Mouse (Mus musculus): ENCODE data around the gene Oaf.

Gene Oaf

GRCm38 (mm10) chr9:43239712-43240593 lies at the start of gene Oaf:
Gene Oaf, minus strand, starts transcription at chr9:43239911.
- peak; percentile 9 for DNase-seq (ENCODE audit: low read depth, low spot score)

- DNase-seq (ENCODE audit: low read depth, low spot score), result no peak
These were observed 47.2 kb upstream of the Oaf start for GRCm38 (mm10) chr9:43286870-43287269.

GRCm38 (mm10) chr9:43285281-43285680 lies 45.6 kb upstream of the Oaf start:
- no peak for DNase-seq (ENCODE audit: low read depth, low spot score)

GRCm38 (mm10) chr9:43284284-43284683 lies 44.6 kb upstream of the Oaf start:
- peak; percentile 45 for DNase-seq (ENCODE audit: low read depth, low spot score)

- no peak for DNase-seq (ENCODE audit: low read depth, low spot score)
These were observed 34.0 kb upstream of the Oaf start for GRCm38 (mm10) chr9:43273735-43274134.

- DNase-seq (ENCODE audit: low read depth, low spot score), result no peak
These were observed 32.2 kb upstream of the Oaf start for GRCm38 (mm10) chr9:43271761-43272518.

- no peak for DNase-seq (ENCODE audit: low read depth, low spot score)
These were observed 31.1 kb upstream of the Oaf start for GRCm38 (mm10) chr9:43270723-43271252.

- no peak for DNase-seq (ENCODE audit: low read depth, low spot score)
These were observed 29.5 kb upstream of the Oaf start for GRCm38 (mm10) chr9:43269166-43269565.

GRCm38 (mm10) chr9:43267357-43267756 lies 27.6 kb upstream of the Oaf start:
- DNase-seq (ENCODE audit: low read depth, low spot score), result no peak

GRCm38 (mm10) chr9:43265194-43265593 lies 25.5 kb upstream of the Oaf start:
- no peak for DNase-seq (ENCODE audit: low read depth, low spot score)

GRCm38 (mm10) chr9:43263946-43264451 lies 24.3 kb upstream of the Oaf start:
- DNase-seq (ENCODE audit: low read depth, low spot score), result no peak

- no peak for DNase-seq (ENCODE audit: low read depth, low spot score)
These were observed 23.3 kb upstream of the Oaf start for GRCm38 (mm10) chr9:43262811-43263550.

- no peak for DNase-seq (ENCODE audit: low read depth, low spot score)
These were observed 22.7 kb upstream of the Oaf start for GRCm38 (mm10) chr9:43262390-43262789.

GRCm38 (mm10) chr9:43261941-43262340 lies 22.2 kb upstream of the Oaf start:
- no peak for DNase-seq (ENCODE audit: low read depth, low spot score)

- no peak for DNase-seq (ENCODE audit: low read depth, low spot score)
These were observed 21.6 kb upstream of the Oaf start for GRCm38 (mm10) chr9:43261124-43261907.

- no peak for DNase-seq (ENCODE audit: low read depth, low spot score)
These were observed 20.9 kb upstream of the Oaf start for GRCm38 (mm10) chr9:43260661-43261060.

- DNase-seq (ENCODE audit: low read depth, low spot score), result no peak
These were observed 13.6 kb upstream of the Oaf start for GRCm38 (mm10) chr9:43253271-43253681.

GRCm38 (mm10) chr9:43252790-43253189 lies 13.1 kb upstream of the Oaf start:
- DNase-seq (ENCODE audit: low read depth, low spot score), result no peak

- no peak for DNase-seq (ENCODE audit: low read depth, low spot score)
These were observed 12.1 kb upstream of the Oaf start for GRCm38 (mm10) chr9:43251786-43252185.

- no peak for DNase-seq (ENCODE audit: low read depth, low spot score)
These were observed 7.0 kb upstream of the Oaf start for GRCm38 (mm10) chr9:43246738-43247180.
